Mouse (Mus musculus): Measurements from ENCODE around the gene Havcr2. TPM values are rescaled to one million over a fixed set of nuclear protein-coding genes. Genes with fewer than 3 reads are reported as not detected.
"Not testable (repeated sequence)": the region's sequence is repeated elsewhere in the genome, so short reads cannot be mapped to it uniquely, and the experiment has no call there.

The Havcr2 gene
- polyA plus RNA-seq, 1 experiment from 2014 or later = 0.38 TPM

DNA sequence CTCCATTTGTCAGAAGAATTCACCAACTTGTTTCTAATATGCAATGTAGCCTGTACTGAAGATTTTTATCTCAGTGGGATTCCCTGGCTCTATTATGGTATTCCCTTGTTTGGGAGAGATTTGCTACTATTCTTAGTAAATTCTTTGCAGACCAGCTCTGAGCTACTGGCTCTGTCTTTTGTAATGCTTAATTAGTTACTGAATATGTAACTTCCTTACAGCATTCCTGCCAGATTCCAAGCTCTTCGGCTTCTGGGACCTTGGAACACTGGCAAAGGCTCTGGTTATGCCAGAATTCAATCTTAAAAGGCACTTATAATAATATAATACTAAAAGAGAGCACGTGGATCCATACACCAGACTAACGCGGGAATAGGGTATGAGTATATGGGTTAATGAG lies 26.6 kb upstream of the Havcr2 start:
- not testable (repeated sequence) for H3K9me3 ChIP-seq (ENCODE audit: control insufficient read depth, low read length); H3K27ac ChIP-seq (replicated peaks in 1 of 2; ENCODE audit: control insufficient read depth in 1 of 2, insufficient read depth in 1 of 2, low read depth in 2 of 2, low read length in 2 of 2); H3K4me2 ChIP-seq (ENCODE audit: low read length); H3K36me3 ChIP-seq (ENCODE audit: control insufficient read depth, insufficient read depth, low read length); H3K27me3 ChIP-seq (ENCODE audit: control insufficient read depth, insufficient read depth, low read length); H3K4me3 ChIP-seq (ENCODE audit: control insufficient read depth in 1 of 2, insufficient read depth in 1 of 2, low read depth in 1 of 2, low read length in 2 of 2); H3K9ac ChIP-seq (ENCODE audit: low read length); ATAC-seq (ENCODE audit: insufficient number of reproducible peaks, insufficient read depth, low FRiP score, low read depth); H3K4me1 ChIP-seq (ENCODE audit: control insufficient read depth in 2 of 2, insufficient read depth in 2 of 2, low read length in 2 of 2)
- 44% methylated on average over 4 of the region's 4 CpGs for WGBS

GRCm38 (mm10) chr11:46430123-46430522 lies 24.6 kb upstream of the Havcr2 start:
- Histone ChIP-seq H3K9ac (ENCODE audit: low read length) (no peak overlapping the region), H3K36me3 (ENCODE audit: control insufficient read depth, insufficient read depth, low read length) (no peaks in the 10 kb centered on the region), H3K4me2 (ENCODE audit: low read length) (no peak overlapping the region), H3K9me3 (ENCODE audit: control insufficient read depth, low read length) (no peaks in the 10 kb centered on the region), H3K4me1 (ENCODE audit: control insufficient read depth in 2 of 2, insufficient read depth in 2 of 2, low read length in 2 of 2) (no peaks in the 10 kb centered on the region), H3K4me3 (ENCODE audit: control insufficient read depth in 1 of 2, insufficient read depth in 1 of 2, low read depth in 1 of 2, low read length in 2 of 2) (no peak overlapping the region), H3K27me3 (ENCODE audit: control insufficient read depth, insufficient read depth, low read length) (no peaks in the 10 kb centered on the region), H3K27ac (replicated peaks in 1 of 2; ENCODE audit: control insufficient read depth in 1 of 2, insufficient read depth in 1 of 2, low read depth in 2 of 2, low read length in 2 of 2) (no peak overlapping the region)
- no peak for ATAC-seq (ENCODE audit: insufficient number of reproducible peaks, insufficient read depth, low FRiP score, low read depth)
- WGBS = 71% methylated on average over 2 of the region's 2 CpGs

DNA sequence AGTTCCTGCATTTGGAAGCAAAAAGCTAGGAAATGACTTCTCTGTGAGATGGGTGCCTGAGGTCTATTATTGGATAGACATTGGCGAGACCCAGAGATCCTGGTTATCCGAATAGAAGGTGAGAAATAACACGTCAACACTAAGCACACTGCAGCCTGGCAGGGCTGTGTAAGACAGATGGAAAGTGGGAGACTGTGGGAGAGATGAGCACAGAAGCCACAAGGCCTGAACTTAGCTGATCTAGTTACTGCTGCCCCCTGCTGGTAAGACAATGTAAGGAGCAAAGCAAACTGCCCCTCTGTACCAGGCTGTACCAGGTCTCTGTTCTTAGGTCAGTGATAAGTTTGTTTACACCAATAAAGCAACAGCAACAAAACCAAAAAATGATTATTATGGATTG lies 23.6 kb upstream of the Havcr2 start:
- H3K9me3 ChIP-seq (ENCODE audit: control insufficient read depth, low read length) = no peaks in the 10 kb centered on the region
- no peak overlapping the region for H3K9ac ChIP-seq (ENCODE audit: low read length)
- peaks cover 0 to 2% of the 10 kb centered on the region in 2 experiments; a peak in 2 of 4 replicates for H3K4me1 ChIP-seq (ENCODE audit: control insufficient read depth in 2 of 2, insufficient read depth in 2 of 2, low read length in 2 of 2)
- H3K4me2 ChIP-seq (ENCODE audit: low read length) = no peak overlapping the region
- no peak overlapping the region for H3K27ac ChIP-seq (replicated peaks in 1 of 2; ENCODE audit: control insufficient read depth in 1 of 2, insufficient read depth in 1 of 2, low read depth in 2 of 2, low read length in 2 of 2)
- no peak; the same call in 1 of the 2 replicates for ATAC-seq (ENCODE audit: insufficient number of reproducible peaks, insufficient read depth, low FRiP score, low read depth)
- H3K27me3 ChIP-seq (ENCODE audit: control insufficient read depth, insufficient read depth, low read length) = no peaks in the 10 kb centered on the region
- 16% methylated on average over 3 of the region's 3 CpGs for WGBS
- no peak overlapping the region for H3K4me3 ChIP-seq (ENCODE audit: control insufficient read depth in 1 of 2, insufficient read depth in 1 of 2, low read depth in 1 of 2, low read length in 2 of 2)
- H3K36me3 ChIP-seq (ENCODE audit: control insufficient read depth, insufficient read depth, low read length) = no peaks in the 10 kb centered on the region

- H3K4me2 ChIP-seq (ENCODE audit: low read length) = no peak overlapping the region
- H3K4me3 ChIP-seq (ENCODE audit: control insufficient read depth in 1 of 2, insufficient read depth in 1 of 2, low read depth in 1 of 2, low read length in 2 of 2) = no peak overlapping the region
- H3K36me3 ChIP-seq (ENCODE audit: control insufficient read depth, insufficient read depth, low read length) = peaks cover 14% of the 10 kb centered on the region
- no peak overlapping the region for H3K9ac ChIP-seq (ENCODE audit: low read length)
- peaks cover 2 to 6% of the 10 kb centered on the region in 2 experiments for H3K4me1 ChIP-seq (ENCODE audit: control insufficient read depth in 2 of 2, insufficient read depth in 2 of 2, low read length in 2 of 2)
- no peaks in the 10 kb centered on the region for H3K27me3 ChIP-seq (ENCODE audit: control insufficient read depth, insufficient read depth, low read length)
- no peak overlapping the region for H3K27ac ChIP-seq (replicated peaks in 1 of 2; ENCODE audit: control insufficient read depth in 1 of 2, insufficient read depth in 1 of 2, low read depth in 2 of 2, low read length in 2 of 2)
- no peaks in the 10 kb centered on the region for H3K9me3 ChIP-seq (ENCODE audit: control insufficient read depth, low read length)
- no peak for ATAC-seq (ENCODE audit: insufficient number of reproducible peaks, insufficient read depth, low FRiP score, low read depth)
Measured at GRCm38 (mm10) chr11:46435363-46435762, 19.4 kb upstream of the Havcr2 start.

GRCm38 (mm10) chr11:46436760-46437458 lies 17.8 kb upstream of the Havcr2 start, which contains the start of gene Med7:
Med7 (plus strand) TSS chr11:46436925.
- Histone ChIP-seq H3K27ac (replicated peaks in 1 of 2; ENCODE audit: control insufficient read depth in 1 of 2, insufficient read depth in 1 of 2, low read depth in 2 of 2, low read length in 2 of 2) (peak within 1 kb of the TSS; percentile 93 to 95), H3K4me1 (ENCODE audit: control insufficient read depth in 2 of 2, insufficient read depth in 2 of 2, low read length in 2 of 2) (peaks cover 2 to 6% of the 10 kb centered on the region in 2 experiments), H3K36me3 (ENCODE audit: control insufficient read depth, insufficient read depth, low read length) (peaks cover 27% of the 10 kb centered on the region), H3K4me3 (ENCODE audit: control insufficient read depth in 1 of 2, insufficient read depth in 1 of 2, low read depth in 1 of 2, low read length in 2 of 2) (peak within 1 kb of the TSS; percentile 93 to 99), H3K9ac (ENCODE audit: low read length) (peak within 1 kb of the TSS; percentile 93), H3K4me2 (ENCODE audit: low read length) (peak within 1 kb of the TSS; percentile 77), H3K9me3 (ENCODE audit: control insufficient read depth, low read length) (no peaks in the 10 kb centered on the region), H3K27me3 (ENCODE audit: control insufficient read depth, insufficient read depth, low read length) (no peaks in the 10 kb centered on the region)
- peak; percentile 97 for ATAC-seq (ENCODE audit: insufficient number of reproducible peaks, insufficient read depth, low FRiP score, low read depth)
- under 1% methylated on average over 58 of the region's 59 CpGs for WGBS

DNA sequence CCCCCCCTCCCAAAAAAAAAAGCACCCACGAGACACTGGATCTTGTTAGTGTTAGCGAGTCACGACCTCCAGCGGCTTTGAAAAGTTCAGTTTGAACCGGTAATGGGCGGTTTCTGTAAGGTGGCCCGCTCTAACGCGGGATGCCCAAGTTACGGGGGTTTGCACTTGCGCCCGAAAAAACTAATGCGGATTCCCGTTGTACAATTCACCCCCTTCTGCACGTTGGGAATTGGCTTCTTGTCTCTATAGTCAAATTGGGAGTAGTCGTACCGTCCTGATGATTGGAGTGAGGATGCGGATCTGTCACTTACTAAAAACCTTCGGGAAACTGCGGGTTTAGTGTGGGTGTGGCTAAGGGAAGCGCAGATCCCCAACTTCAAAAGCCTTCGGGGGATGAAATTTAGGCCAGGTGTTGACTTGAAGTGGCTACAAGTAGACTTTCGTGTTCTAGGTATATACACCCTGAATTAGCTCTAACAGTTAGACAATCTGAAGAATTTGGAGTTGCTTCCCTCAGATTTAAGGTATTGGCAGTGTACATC lies 17.2 kb upstream of the Havcr2 start:
- ATAC-seq (ENCODE audit: insufficient number of reproducible peaks, insufficient read depth, low FRiP score, low read depth) = no peak
- Histone ChIP-seq H3K27me3 (ENCODE audit: control insufficient read depth, insufficient read depth, low read length) (no peaks in the 10 kb centered on the region), H3K4me3 (ENCODE audit: control insufficient read depth in 1 of 2, insufficient read depth in 1 of 2, low read depth in 1 of 2, low read length in 2 of 2) (peak overlapping the region; percentile 93 to 99), H3K4me1 (ENCODE audit: control insufficient read depth in 2 of 2, insufficient read depth in 2 of 2, low read length in 2 of 2) (peaks cover 2 to 6% of the 10 kb centered on the region in 2 experiments), H3K9ac (ENCODE audit: low read length) (peak overlapping the region; percentile 93), H3K9me3 (ENCODE audit: control insufficient read depth, low read length) (no peaks in the 10 kb centered on the region), H3K27ac (replicated peaks in 1 of 2; ENCODE audit: control insufficient read depth in 1 of 2, insufficient read depth in 1 of 2, low read depth in 2 of 2, low read length in 2 of 2) (peak overlapping the region in 1 of 2 experiments; percentile 93; a peak in 3 of 4 replicates), H3K36me3 (ENCODE audit: control insufficient read depth, insufficient read depth, low read length) (peaks cover 33% of the 10 kb centered on the region), H3K4me2 (ENCODE audit: low read length) (peak overlapping the region; percentile 77)
- under 1% methylated on average over 23 of the region's 23 CpGs for WGBS

DNA sequence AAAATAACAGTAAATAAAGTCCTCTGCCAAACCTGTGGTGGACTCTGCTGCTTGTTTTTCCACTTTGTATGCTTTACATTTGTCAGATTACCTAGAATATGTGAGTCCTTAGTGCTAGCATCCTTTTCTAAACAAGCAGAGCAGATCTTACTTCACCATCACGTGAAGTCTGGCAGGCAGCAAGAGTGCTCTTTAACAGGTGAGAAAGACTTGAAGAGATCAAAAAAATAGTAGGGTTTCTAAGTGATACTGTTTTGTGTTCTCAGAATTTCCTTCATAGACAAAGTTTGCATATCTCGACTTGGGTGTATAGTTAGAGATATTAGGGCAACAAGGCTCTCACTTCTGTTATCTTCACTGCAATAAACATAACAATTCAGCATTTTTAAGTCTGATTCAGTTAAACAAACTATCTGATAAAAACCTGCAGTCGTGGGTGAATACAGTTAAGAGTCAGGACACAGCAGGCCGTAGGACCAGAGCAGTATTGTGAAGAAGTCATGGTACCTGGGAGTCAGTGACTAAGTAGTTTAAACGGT lies 15.7 kb upstream of the Havcr2 start:
- Histone ChIP-seq H3K27me3 (ENCODE audit: control insufficient read depth, insufficient read depth, low read length) (no peaks in the 10 kb centered on the region), H3K4me1 (ENCODE audit: control insufficient read depth in 2 of 2, insufficient read depth in 2 of 2, low read length in 2 of 2) (peaks cover 2 to 6% of the 10 kb centered on the region in 2 experiments), H3K4me3 (ENCODE audit: control insufficient read depth in 1 of 2, insufficient read depth in 1 of 2, low read depth in 1 of 2, low read length in 2 of 2) (no peak overlapping the region), H3K9ac (ENCODE audit: low read length) (no peak overlapping the region), H3K27ac (replicated peaks in 1 of 2; ENCODE audit: control insufficient read depth in 1 of 2, insufficient read depth in 1 of 2, low read depth in 2 of 2, low read length in 2 of 2) (no peak overlapping the region), H3K9me3 (ENCODE audit: control insufficient read depth, low read length) (no peaks in the 10 kb centered on the region), H3K36me3 (ENCODE audit: control insufficient read depth, insufficient read depth, low read length) (peaks cover 41% of the 10 kb centered on the region), H3K4me2 (ENCODE audit: low read length) (no peak overlapping the region)
- no peak for ATAC-seq (ENCODE audit: insufficient number of reproducible peaks, insufficient read depth, low FRiP score, low read depth)
- WGBS = 87% methylated on average over 5 of the region's 5 CpGs

All from heart, embryonic 14.5 days (tissue).